Mouse (Mus musculus): ENCODE results near the gene Celf2. TPM values are rescaled to one million over a fixed set of nuclear protein-coding genes. Genes with fewer than 3 reads are reported as not detected.

Celf2 gene
- polyA plus RNA-seq, 1 experiment from 2014 or later = 68.8 TPM

GRCm38 (mm10) chr2:6523924-6524300, 985.5 kb downstream of the Celf2 start:
- Histone ChIP-seq H3K27me3 (replicated peaks; ENCODE audit: control insufficient read depth, insufficient read depth, low read length) (no peaks in the 10 kb centered on the region), H3K4me2 (ENCODE audit: low read depth, low read length) (no peak overlapping the region; the same call in 1 of the 2 replicates), H3K4me1 (ENCODE audit: control insufficient read depth, insufficient read depth, low read length) (no peaks in the 10 kb centered on the region), H3K36me3 (ENCODE audit: control insufficient read depth, insufficient read depth, low read length) (no peaks in the 10 kb centered on the region), H3K9me3 (ENCODE audit: control insufficient read depth, low read length) (no peaks in the 10 kb centered on the region), H3K27ac (replicated peaks; ENCODE audit: low read depth, low read length) (no peak overlapping the region), H3K4me3 (ENCODE audit: low read depth, low read length) (no peak overlapping the region), H3K9ac (ENCODE audit: low read depth, low read length) (no peak overlapping the region)
- WGBS = 93% methylated on average over 10 of the region's 10 CpGs
- ATAC-seq (ENCODE audit: low read depth) (no peak), DNase-seq (ENCODE audit: low spot score) (no peak)

DNA sequence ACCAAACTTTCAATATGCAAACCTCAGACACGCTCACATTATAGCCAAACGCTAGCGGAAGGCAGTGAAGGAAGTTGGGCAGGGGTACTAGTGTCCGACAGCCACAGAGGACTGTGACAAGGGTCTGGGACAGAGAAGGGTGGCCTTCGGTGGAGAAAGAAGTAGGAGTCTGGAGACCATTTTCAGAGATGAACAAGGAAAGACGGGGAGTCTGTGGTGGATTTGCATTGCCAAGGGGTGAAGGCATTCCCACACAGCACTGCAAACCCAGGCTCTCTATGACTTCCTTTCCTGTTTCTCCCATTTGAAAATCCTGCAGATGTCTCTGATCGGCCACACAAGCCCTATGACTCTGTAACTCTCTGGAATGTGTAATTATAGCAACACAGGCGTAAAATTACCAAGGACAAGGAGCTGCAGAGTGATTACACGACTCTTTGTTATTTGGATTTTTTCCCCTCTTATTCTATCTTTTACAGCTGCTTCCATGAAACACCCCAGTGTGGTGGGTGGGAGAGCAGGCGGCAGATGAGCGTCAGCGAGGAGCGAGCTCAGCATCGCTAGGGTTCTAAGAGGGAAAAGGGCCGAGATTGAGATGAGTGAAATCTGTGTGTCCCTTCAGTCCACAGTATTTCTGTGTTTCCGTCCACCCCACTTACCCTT, 986.0 kb downstream of the Celf2 start:
- H3K4me3 ChIP-seq (ENCODE audit: low read depth, low read length) = no peak overlapping the region
- H3K36me3 ChIP-seq (ENCODE audit: control insufficient read depth, insufficient read depth, low read length) = no peaks in the 10 kb centered on the region
- no peaks in the 10 kb centered on the region for H3K27me3 ChIP-seq (replicated peaks; ENCODE audit: control insufficient read depth, insufficient read depth, low read length)
- DNase-seq (ENCODE audit: low spot score) (peak; percentile 25), ATAC-seq (ENCODE audit: low read depth) (peak; percentile 53; the same call in 1 of the 2 replicates)
- no peak overlapping the region; the same call in 1 of the 2 replicates for H3K4me2 ChIP-seq (ENCODE audit: low read depth, low read length)
- no peak overlapping the region for H3K9ac ChIP-seq (ENCODE audit: low read depth, low read length)
- no peaks in the 10 kb centered on the region for H3K9me3 ChIP-seq (ENCODE audit: control insufficient read depth, low read length)
- no peaks in the 10 kb centered on the region for H3K4me1 ChIP-seq (ENCODE audit: control insufficient read depth, insufficient read depth, low read length)
- H3K27ac ChIP-seq (replicated peaks; ENCODE audit: low read depth, low read length) = no peak overlapping the region
- WGBS = 57% methylated on average over 16 of the region's 16 CpGs

GRCm38 (mm10) chr2:6522411-6522810, 987.0 kb downstream of the Celf2 start:
- ATAC-seq (ENCODE audit: low read depth) = no peak
- H3K27ac ChIP-seq (replicated peaks; ENCODE audit: low read depth, low read length) = no peak overlapping the region
- 92% methylated on average over 4 of the region's 4 CpGs for WGBS

DNA sequence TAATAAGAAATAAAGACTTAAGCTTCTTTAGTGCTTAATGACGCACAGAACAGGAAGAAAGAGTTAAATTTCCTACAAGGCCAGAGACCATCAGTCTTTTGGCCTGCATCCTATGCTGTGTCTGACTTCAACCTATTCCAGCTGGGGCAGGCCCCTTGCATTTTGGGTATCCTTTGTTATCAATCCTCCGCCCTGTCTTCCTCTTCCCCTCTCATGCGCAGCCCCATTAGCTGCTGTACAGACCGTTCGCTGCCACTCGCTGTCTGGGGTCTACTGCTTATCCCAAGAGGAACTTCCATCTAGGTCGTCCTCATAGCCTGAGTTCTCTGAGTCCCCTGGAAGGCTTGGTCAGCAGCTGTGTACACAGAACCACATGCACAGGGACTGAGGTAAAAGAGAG, 996.2 kb downstream of the Celf2 start:
- no peak overlapping the region for H3K4me3 ChIP-seq (ENCODE audit: low read depth, low read length)
- H3K27me3 ChIP-seq (replicated peaks; ENCODE audit: control insufficient read depth, insufficient read depth, low read length) = no peaks in the 10 kb centered on the region
- no peak overlapping the region for H3K27ac ChIP-seq (replicated peaks; ENCODE audit: low read depth, low read length)
- no peak overlapping the region for H3K4me2 ChIP-seq (ENCODE audit: low read depth, low read length)
- no peaks in the 10 kb centered on the region for H3K36me3 ChIP-seq (ENCODE audit: control insufficient read depth, insufficient read depth, low read length)
- no peak for ATAC-seq (ENCODE audit: low read depth)
- H3K9ac ChIP-seq (ENCODE audit: low read depth, low read length) = no peak overlapping the region
- DNase-seq (ENCODE audit: low spot score) = no peak
- no peaks in the 10 kb centered on the region for H3K4me1 ChIP-seq (ENCODE audit: control insufficient read depth, insufficient read depth, low read length)
- no peaks in the 10 kb centered on the region for H3K9me3 ChIP-seq (ENCODE audit: control insufficient read depth, low read length)
- 74% methylated on average over 7 of the region's 7 CpGs for WGBS

More at GRCm38 (mm10) chr2:6522411-6522810, 987.0 kb downstream of the Celf2 start:
- Histone ChIP-seq H3K9ac (ENCODE audit: low read depth, low read length) (no peak overlapping the region), H3K27me3 (replicated peaks; ENCODE audit: control insufficient read depth, insufficient read depth, low read length) (no peaks in the 10 kb centered on the region), H3K9me3 (ENCODE audit: control insufficient read depth, low read length) (no peaks in the 10 kb centered on the region), H3K4me1 (ENCODE audit: control insufficient read depth, insufficient read depth, low read length) (no peaks in the 10 kb centered on the region), H3K4me2 (ENCODE audit: low read depth, low read length) (no peak overlapping the region), H3K4me3 (ENCODE audit: low read depth, low read length) (no peak overlapping the region), H3K36me3 (ENCODE audit: control insufficient read depth, insufficient read depth, low read length) (no peaks in the 10 kb centered on the region)
- no peak for DNase-seq (ENCODE audit: low spot score)

GRCm38 (mm10) chr2:6507071-6507470, 1002.3 kb downstream of the Celf2 start:
- H3K4me2 ChIP-seq (ENCODE audit: low read depth, low read length) = no peak overlapping the region
- no peak overlapping the region for H3K27ac ChIP-seq (replicated peaks; ENCODE audit: low read depth, low read length)
- no peak for DNase-seq (ENCODE audit: low spot score)
- WGBS = 70% methylated on average over 3 of the region's 3 CpGs
- no peaks in the 10 kb centered on the region for H3K9me3 ChIP-seq (ENCODE audit: control insufficient read depth, low read length)
- ATAC-seq (ENCODE audit: low read depth) = no peak
- H3K4me1 ChIP-seq (ENCODE audit: control insufficient read depth, insufficient read depth, low read length) = peaks cover 9% of the 10 kb centered on the region; the same call in 1 of the 2 replicates
- no peak overlapping the region for H3K4me3 ChIP-seq (ENCODE audit: low read depth, low read length)
- H3K36me3 ChIP-seq (ENCODE audit: control insufficient read depth, insufficient read depth, low read length) = no peaks in the 10 kb centered on the region
- H3K27me3 ChIP-seq (replicated peaks; ENCODE audit: control insufficient read depth, insufficient read depth, low read length) = no peaks in the 10 kb centered on the region
- no peak overlapping the region for H3K9ac ChIP-seq (ENCODE audit: low read depth, low read length)

- Histone ChIP-seq H3K27me3 (replicated peaks; ENCODE audit: control insufficient read depth, insufficient read depth, low read length) (no peaks in the 10 kb centered on the region), H3K4me1 (ENCODE audit: control insufficient read depth, insufficient read depth, low read length) (peaks cover 9% of the 10 kb centered on the region; the same call in 1 of the 2 replicates), H3K9me3 (ENCODE audit: control insufficient read depth, low read length) (no peaks in the 10 kb centered on the region), H3K4me2 (ENCODE audit: low read depth, low read length) (no peak overlapping the region), H3K27ac (replicated peaks; ENCODE audit: low read depth, low read length) (no peak overlapping the region), H3K36me3 (ENCODE audit: control insufficient read depth, insufficient read depth, low read length) (no peaks in the 10 kb centered on the region), H3K4me3 (ENCODE audit: low read depth, low read length) (no peak overlapping the region), H3K9ac (ENCODE audit: low read depth, low read length) (no peak overlapping the region)
- 43% methylated on average over 13 of the region's 13 CpGs for whole genome bisulfite sequencing
- peak; percentile 72 for DNase-seq (ENCODE audit: low spot score)
- ATAC-seq (ENCODE audit: low read depth) = peak; percentile 84
Measured at GRCm38 (mm10) chr2:6505979-6506811, 1003.2 kb downstream of the Celf2 start.

GRCm38 (mm10) chr2:6505531-6505930, 1003.8 kb downstream of the Celf2 start:
- WGBS = 82% methylated on average over 12 of the region's 12 CpGs
- no peaks in the 10 kb centered on the region for H3K36me3 ChIP-seq (ENCODE audit: control insufficient read depth, insufficient read depth, low read length)
- ATAC-seq (ENCODE audit: low read depth) = no peak

DNA sequence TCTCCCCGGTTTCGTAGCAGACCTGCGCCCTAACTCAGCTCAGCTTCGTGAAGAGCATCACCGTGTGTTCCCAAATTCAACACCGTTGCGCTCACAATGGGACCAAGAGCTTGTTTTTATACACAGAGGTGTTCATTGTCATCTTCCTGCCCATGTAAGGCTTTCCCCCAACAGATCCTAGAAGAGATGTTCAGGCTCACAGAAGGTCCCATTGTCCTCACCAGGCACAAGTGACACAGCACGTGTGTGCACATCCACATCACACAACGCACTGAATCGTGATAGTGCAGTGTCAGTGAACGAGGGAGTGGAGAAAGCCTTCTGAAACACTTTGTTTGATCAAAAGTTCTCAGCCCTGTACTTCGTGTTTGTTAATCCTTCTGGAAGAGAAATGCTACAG, 1011.3 kb downstream of the Celf2 start:
- Histone ChIP-seq H3K4me3 (ENCODE audit: low read depth, low read length) (no peak overlapping the region), H3K27me3 (replicated peaks; ENCODE audit: control insufficient read depth, insufficient read depth, low read length) (no peaks in the 10 kb centered on the region), H3K36me3 (ENCODE audit: control insufficient read depth, insufficient read depth, low read length) (no peaks in the 10 kb centered on the region), H3K9ac (ENCODE audit: low read depth, low read length) (no peak overlapping the region), H3K4me1 (ENCODE audit: control insufficient read depth, insufficient read depth, low read length) (no peaks in the 10 kb centered on the region), H3K27ac (replicated peaks; ENCODE audit: low read depth, low read length) (no peak overlapping the region), H3K4me2 (ENCODE audit: low read depth, low read length) (no peak overlapping the region), H3K9me3 (ENCODE audit: control insufficient read depth, low read length) (no peaks in the 10 kb centered on the region)
- 66% methylated on average over 12 of the region's 12 CpGs for WGBS
- ATAC-seq (ENCODE audit: low read depth) (no peak), DNase-seq (ENCODE audit: low spot score) (no peak)

More at GRCm38 (mm10) chr2:6505531-6505930, 1003.8 kb downstream of the Celf2 start:
- H3K27me3 ChIP-seq (replicated peaks; ENCODE audit: control insufficient read depth, insufficient read depth, low read length) = no peaks in the 10 kb centered on the region
- no peaks in the 10 kb centered on the region for H3K9me3 ChIP-seq (ENCODE audit: control insufficient read depth, low read length)
- no peak overlapping the region for H3K4me2 ChIP-seq (ENCODE audit: low read depth, low read length)
- no peak for DNase-seq (ENCODE audit: low spot score)
- H3K4me3 ChIP-seq (ENCODE audit: low read depth, low read length) = no peak overlapping the region
- peaks cover 9% of the 10 kb centered on the region; the same call in 1 of the 2 replicates for H3K4me1 ChIP-seq (ENCODE audit: control insufficient read depth, insufficient read depth, low read length)
- H3K27ac ChIP-seq (replicated peaks; ENCODE audit: low read depth, low read length) = no peak overlapping the region
- no peak overlapping the region for H3K9ac ChIP-seq (ENCODE audit: low read depth, low read length)

All from embryonic facial prominence, embryonic 14.5 days (tissue).